Mouse (Mus musculus): Measurements from ENCODE around the gene Npas3. TPM values are rescaled to one million over a fixed set of nuclear protein-coding genes. Genes with fewer than 3 reads are reported as not detected.
A peak's percentile ranks its signal among the peaks of the same experiment; 100 is the strongest.

Npas3 gene
- polyA plus RNA-seq, 1 experiment: 0.18 TPM

DNA sequence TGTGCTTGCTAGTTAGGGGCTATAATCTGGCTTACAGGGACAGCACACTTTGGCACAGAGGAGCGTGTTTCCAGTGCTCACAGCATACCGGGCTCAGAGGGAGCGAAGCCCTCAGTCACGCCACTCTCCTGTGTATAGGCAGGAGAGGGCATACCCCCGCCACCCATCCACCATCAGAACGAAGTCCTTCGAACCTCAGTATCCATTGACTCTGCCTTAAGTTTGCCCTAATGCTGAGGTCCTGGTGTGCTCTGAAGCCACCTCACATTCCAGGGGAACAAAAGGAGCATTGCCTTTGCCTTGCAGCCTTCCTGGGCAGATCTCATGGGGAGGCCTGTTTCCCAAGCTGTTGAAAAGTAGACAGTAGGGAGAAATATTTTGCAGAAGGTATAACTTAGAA, 673.7 kb downstream of the Npas3 start:
- no peaks in the 10 kb centered on the region for H3K79me2 ChIP-seq (ENCODE audit: control insufficient read depth, insufficient read depth)
- no peak overlapping the region for H3K4me3 ChIP-seq
- H3ac ChIP-seq (ENCODE audit: control insufficient read depth, insufficient read length): no peak overlapping the region
- H3K27me3 ChIP-seq (ENCODE audit: control insufficient read depth, insufficient read depth, insufficient read length): no peaks in the 10 kb centered on the region
- H3K36me3 ChIP-seq (ENCODE audit: control insufficient read depth, insufficient read depth): no peaks in the 10 kb centered on the region
- no peak overlapping the region for H3K4me2 ChIP-seq (ENCODE audit: low read depth)
- TF ChIP-seq POLR2A (IDR thresholded peaks at IDR 0.05; ENCODE audit: insufficient read length, low read depth): no peak
- no peak for TF ChIP-seq TCF12 (IDR thresholded peaks at IDR 0.05; ENCODE audit: insufficient read depth, poor library complexity, severe bottlenecking)
- no peak for TF ChIP-seq MAX (IDR thresholded peaks at IDR 0.05; ENCODE audit: low read depth)
- TF ChIP-seq USF1 (IDR thresholded peaks at IDR 0.05; ENCODE audit: low read depth): no peak
- no peak for TF ChIP-seq SRF (IDR thresholded peaks at IDR 0.05; ENCODE audit: control insufficient read depth, insufficient read length, low read depth)
- no peak for TF ChIP-seq MYOG (IDR thresholded peaks at IDR 0.05; ENCODE audit: control insufficient read depth in 1 of 3, insufficient read depth in 1 of 3, insufficient read length in 2 of 3, low read depth in 2 of 3)
- TF ChIP-seq E2F4 (IDR thresholded peaks at IDR 0.05; ENCODE audit: insufficient read depth): no peak
- no peak for TF ChIP-seq CEBPB (IDR thresholded peaks at IDR 0.05; ENCODE audit: insufficient read depth, poor library complexity, severe bottlenecking)
- TF ChIP-seq TCF3 (IDR thresholded peaks at IDR 0.05; ENCODE audit: insufficient read length, low read depth): no peak
- no peak for TF ChIP-seq REST (IDR thresholded peaks at IDR 0.05; ENCODE audit: insufficient read depth, insufficient read length)
- no peak for TF ChIP-seq POLR2AphosphoS2 (IDR thresholded peaks at IDR 0.05; ENCODE audit: insufficient read length, low read depth)
- no peak for TF ChIP-seq MYOD1 (IDR thresholded peaks at IDR 0.05; ENCODE audit: control insufficient read depth in 1 of 3, insufficient read length in 2 of 3, low read depth in 2 of 3)

DNA sequence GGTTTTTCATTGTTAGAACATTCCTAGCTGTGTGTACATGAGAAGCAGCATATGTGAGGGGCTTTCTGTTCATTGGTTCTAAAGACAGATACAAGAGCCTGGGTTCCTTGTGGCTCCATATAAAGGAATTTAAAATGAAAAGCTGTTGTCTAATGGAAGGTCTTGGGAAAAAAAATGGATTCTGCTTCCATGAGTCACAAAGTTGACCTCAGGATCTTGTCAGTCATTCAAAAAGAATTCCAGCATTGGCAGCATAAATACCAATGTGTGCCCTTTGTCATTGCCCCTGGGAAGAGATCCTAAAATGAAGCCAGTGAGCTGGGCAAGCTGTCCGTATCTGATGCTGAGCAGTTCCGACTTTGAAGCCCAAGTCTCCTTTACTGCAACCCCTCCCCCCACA, 700.3 kb downstream of the Npas3 start:
- TF ChIP-seq REST (IDR thresholded peaks at IDR 0.05; ENCODE audit: insufficient read depth, insufficient read length): no peak
- no peak for TF ChIP-seq USF1 (IDR thresholded peaks at IDR 0.05; ENCODE audit: low read depth)
- Histone ChIP-seq H3K36me3 (ENCODE audit: control insufficient read depth, insufficient read depth) (no peaks in the 10 kb centered on the region), H3K4me2 (ENCODE audit: low read depth) (peak overlapping the region; percentile 14), H3K27me3 (ENCODE audit: control insufficient read depth, insufficient read depth, insufficient read length) (no peaks in the 10 kb centered on the region), H3K4me3 (no peak overlapping the region), H3ac (ENCODE audit: control insufficient read depth, insufficient read length) (no peak overlapping the region), H3K79me2 (ENCODE audit: control insufficient read depth, insufficient read depth) (no peaks in the 10 kb centered on the region)

DNA sequence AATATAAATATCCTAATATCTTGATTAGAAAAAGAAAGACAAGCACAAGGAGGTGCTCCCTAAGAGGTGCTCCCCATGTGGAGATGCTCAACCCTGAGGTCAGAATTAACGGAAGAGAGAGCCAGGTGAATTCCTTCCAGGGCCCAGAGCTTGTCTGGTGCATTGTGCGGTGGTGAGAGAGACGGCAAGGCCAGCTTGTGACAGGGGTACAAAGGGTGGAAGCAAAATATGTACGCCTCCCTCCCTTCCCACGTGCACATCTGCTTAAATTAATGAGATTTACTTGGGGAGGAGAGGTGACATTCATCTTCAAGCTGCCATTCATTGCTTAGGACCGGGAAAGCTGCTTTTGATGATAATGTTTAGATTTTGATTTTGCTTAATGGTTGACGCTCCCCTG, 713.5 kb downstream of the Npas3 start:
- Histone ChIP-seq H3K36me3 (ENCODE audit: control insufficient read depth, insufficient read depth) (no peaks in the 10 kb centered on the region), H3K4me2 (ENCODE audit: low read depth) (no peak overlapping the region), H3K79me2 (ENCODE audit: control insufficient read depth, insufficient read depth) (no peaks in the 10 kb centered on the region), H3ac (ENCODE audit: control insufficient read depth, insufficient read length) (no peak overlapping the region), H3K4me3 (no peak overlapping the region), H3K27me3 (ENCODE audit: control insufficient read depth, insufficient read depth, insufficient read length) (no peaks in the 10 kb centered on the region)
- TF ChIP-seq REST (IDR thresholded peaks at IDR 0.05; ENCODE audit: insufficient read depth, insufficient read length) (no peak), TCF3 (IDR thresholded peaks at IDR 0.05; ENCODE audit: insufficient read length, low read depth) (no peak), MAX (IDR thresholded peaks at IDR 0.05; ENCODE audit: low read depth) (no peak), CEBPB (IDR thresholded peaks at IDR 0.05; ENCODE audit: insufficient read depth, poor library complexity, severe bottlenecking) (no peak)

DNA sequence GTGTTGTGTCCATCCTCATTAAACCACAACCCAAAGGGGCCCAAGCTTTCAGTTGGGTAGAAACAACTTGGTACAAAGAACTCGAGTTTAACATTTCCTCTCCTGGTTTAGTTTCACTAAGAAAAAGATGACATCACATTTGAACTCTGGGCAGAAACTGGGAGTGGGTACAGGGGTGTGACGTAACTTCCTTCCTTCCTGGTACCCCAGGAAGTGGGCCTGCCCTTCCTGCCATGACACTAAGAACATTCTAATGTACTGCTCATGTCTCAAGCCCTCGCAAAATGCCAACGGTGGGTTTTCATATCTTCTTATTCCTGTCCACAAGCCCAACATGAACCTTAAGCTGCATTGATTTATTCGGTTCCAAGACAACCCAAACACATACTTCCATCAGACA, 715.1 kb downstream of the Npas3 start:
- no peak overlapping the region for H3ac ChIP-seq (ENCODE audit: control insufficient read depth, insufficient read length)
- no peaks in the 10 kb centered on the region for H3K36me3 ChIP-seq (ENCODE audit: control insufficient read depth, insufficient read depth)
- no peaks in the 10 kb centered on the region for H3K27me3 ChIP-seq (ENCODE audit: control insufficient read depth, insufficient read depth, insufficient read length)
- H3K4me2 ChIP-seq (ENCODE audit: low read depth): no peak overlapping the region
- TF ChIP-seq MAX (IDR thresholded peaks at IDR 0.05; ENCODE audit: low read depth) (no peak), TCF12 (IDR thresholded peaks at IDR 0.05; ENCODE audit: insufficient read depth, poor library complexity, severe bottlenecking) (no peak), SRF (IDR thresholded peaks at IDR 0.05; ENCODE audit: control insufficient read depth, insufficient read length, low read depth) (no peak), CEBPB (IDR thresholded peaks at IDR 0.05; ENCODE audit: insufficient read depth, poor library complexity, severe bottlenecking) (no peak)
- no peaks in the 10 kb centered on the region for H3K79me2 ChIP-seq (ENCODE audit: control insufficient read depth, insufficient read depth)
- no peak overlapping the region for H3K4me3 ChIP-seq

DNA sequence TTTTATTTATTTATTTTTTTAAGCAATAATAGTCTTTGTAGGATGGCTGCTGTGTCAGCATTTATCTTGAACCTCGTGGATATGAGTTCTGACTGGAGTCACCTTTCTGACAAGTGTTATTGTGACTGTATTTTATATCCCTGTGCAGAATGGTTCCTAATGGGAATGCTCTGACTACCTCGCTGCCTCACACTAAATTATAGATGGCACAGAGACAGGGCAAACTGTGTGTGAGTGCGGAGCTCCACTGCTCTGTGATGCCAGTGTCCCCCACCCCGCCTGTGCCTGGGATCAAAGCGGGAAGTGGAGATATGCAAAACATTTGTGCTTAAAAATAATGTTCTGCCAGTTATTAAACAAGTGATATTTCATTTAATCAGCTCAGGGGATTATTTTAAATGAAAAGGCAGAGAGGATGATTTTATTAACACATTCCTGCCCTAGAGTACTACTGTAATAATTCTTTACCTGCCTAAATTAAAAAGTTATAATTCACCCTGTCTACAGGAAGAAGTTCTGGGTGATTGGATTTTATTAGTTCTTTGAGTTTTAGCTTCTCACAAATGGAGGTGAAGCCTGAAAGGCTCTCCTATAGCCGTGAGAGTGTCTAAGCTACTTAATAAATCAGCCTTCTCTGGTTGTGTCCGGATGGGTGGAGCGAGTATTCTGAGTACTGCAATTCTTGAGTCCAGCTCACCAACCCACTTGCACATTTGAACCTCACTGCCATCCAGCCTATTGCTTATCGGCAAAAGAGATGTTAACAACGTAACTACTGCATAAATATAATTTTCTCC, 721.1 kb downstream of the Npas3 start:
- TF ChIP-seq SRF (IDR thresholded peaks at IDR 0.05; ENCODE audit: control insufficient read depth, insufficient read length, low read depth) (no peak), CEBPB (IDR thresholded peaks at IDR 0.05; ENCODE audit: insufficient read depth, poor library complexity, severe bottlenecking) (no peak), POLR2A (IDR thresholded peaks at IDR 0.05; ENCODE audit: insufficient read length, low read depth) (no peak), USF1 (IDR thresholded peaks at IDR 0.05; ENCODE audit: low read depth) (no peak)
- no peaks in the 10 kb centered on the region for H3K27me3 ChIP-seq (ENCODE audit: control insufficient read depth, insufficient read depth, insufficient read length)
- H3K79me2 ChIP-seq (ENCODE audit: control insufficient read depth, insufficient read depth): no peaks in the 10 kb centered on the region
- no peak overlapping the region for H3K4me3 ChIP-seq
- no peak overlapping the region for H3ac ChIP-seq (ENCODE audit: control insufficient read depth, insufficient read length)
- no peak overlapping the region for H3K4me2 ChIP-seq (ENCODE audit: low read depth)
- H3K36me3 ChIP-seq (ENCODE audit: control insufficient read depth, insufficient read depth): no peaks in the 10 kb centered on the region

DNA sequence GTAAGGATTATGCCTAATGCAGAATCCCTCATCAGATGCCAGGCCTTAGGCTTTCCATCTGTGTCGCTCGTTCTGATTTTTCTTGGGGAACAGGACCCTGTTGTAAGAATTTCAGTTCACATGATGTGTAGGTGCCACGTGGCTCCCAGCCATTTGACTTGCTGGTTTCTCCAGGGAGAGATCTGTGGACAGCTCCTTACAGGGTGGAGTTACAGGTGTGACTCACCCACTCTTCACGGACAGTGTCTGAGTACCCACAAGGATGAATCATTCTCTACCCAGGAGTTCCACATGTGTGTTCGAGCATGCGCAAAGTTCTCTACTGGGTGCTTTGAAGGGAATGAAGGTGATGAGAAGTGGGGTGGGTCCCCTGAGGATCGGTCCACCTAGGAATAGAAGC, 722.2 kb downstream of the Npas3 start:
- H3K4me2 ChIP-seq (ENCODE audit: low read depth): no peak overlapping the region
- H3ac ChIP-seq (ENCODE audit: control insufficient read depth, insufficient read length): no peak overlapping the region
- H3K27me3 ChIP-seq (ENCODE audit: control insufficient read depth, insufficient read depth, insufficient read length): no peaks in the 10 kb centered on the region
- H3K79me2 ChIP-seq (ENCODE audit: control insufficient read depth, insufficient read depth): no peaks in the 10 kb centered on the region
- no peak overlapping the region for H3K4me3 ChIP-seq
- no peak for TF ChIP-seq TCF3 (IDR thresholded peaks at IDR 0.05; ENCODE audit: insufficient read length, low read depth)
- no peaks in the 10 kb centered on the region for H3K36me3 ChIP-seq (ENCODE audit: control insufficient read depth, insufficient read depth)
